Mouse (Mus musculus) thymus, adult 2 months (tissue): ENCODE measurements around the gene Ugt1a8.

Experiments
- CTCF ChIP-seq: fragments of 200-500 bp; IDR thresholded peaks from 2 replicates; pipeline ENCODE4 v1.5.1; 2012; ENCODE audit warnings: mild to moderate bottlenecking, control low read depth, low read length, moderate library complexity, borderline replicate concordance; ENCODE audit not compliant: control insufficient read depth, poor library complexity, insufficient read depth; ENCODE audit errors: extremely low read depth
- POLR2A ChIP-seq: fragments of 200-500 bp; IDR thresholded peaks from 2 replicates; pipeline ENCODE4 v1.6.1; 2012; ENCODE audit warnings: mild to moderate bottlenecking, low read length, control low read depth, moderate library complexity; ENCODE audit not compliant: control insufficient read depth, poor library complexity, insufficient read depth; ENCODE audit errors: extremely low read depth

GRCm38 (mm10) chr1:88254793-88255465 is 167.3 kb downstream of the Ugt1a8 start:
- TF ChIP-seq CTCF (no peak), POLR2A (no peak)
